Mouse (Mus musculus): ENCODE measurements around the gene Tspan14. TPM values are rescaled to one million over a fixed set of nuclear protein-coding genes. Genes with fewer than 3 reads are reported as not detected.

The Tspan14 gene
- 77.3 and 83.9 TPM in 2 replicates for polyA plus RNA-seq (2012; rRNA removed)

GRCm38 (mm10) chr14:40966392-40966861, at the start of gene Tspan14:
Gene Tspan14 (minus strand): TSS chr14:40966807.

GRCm38 (mm10) chr14:41013630-41014613, 47.3 kb upstream of the Tspan14 start, which contains the start of gene Fam213a:
Gene Fam213a (minus strand): TSS chr14:41013788.

GRCm38 (mm10) chr14:40893196-40893595, 73.4 kb downstream of the Tspan14 start, which contains the start of gene Sh2d4b:
Gene Sh2d4b (minus strand): TSS chr14:40893266.

Other genes with a start within 250 kb of the Tspan14 start
- 2.0 and 2.3 TPM in 2 replicates for gene Sh2d4b, start 73.5 kb downstream of the Tspan14 start, polyA plus RNA-seq (2012; rRNA removed)
- gene Fam213a, start 47.0 kb upstream of the Tspan14 start, polyA plus RNA-seq (2012; rRNA removed): 52.6 and 55.0 TPM in 2 replicates
- 0.38 and 0.55 TPM in 2 replicates for gene Dydc2, start 102.4 kb upstream of the Tspan14 start, polyA plus RNA-seq (2012; rRNA removed)
- 0.05 TPM in 1 of 2 replicates, not detected in the other for gene Dydc1, start 106.1 kb upstream of the Tspan14 start, polyA plus RNA-seq (2012; rRNA removed)
- gene Mat1a, start 138.2 kb upstream of the Tspan14 start, polyA plus RNA-seq (2012; rRNA removed): 0.08 TPM in 1 of 2 replicates, not detected in the other
- not detected in 2 replicates for gene Sftpa1, start 165.0 kb upstream of the Tspan14 start, polyA plus RNA-seq (2012; rRNA removed)
- not detected in 2 replicates for gene Mbl1, start 184.7 kb upstream of the Tspan14 start, polyA plus RNA-seq (2012; rRNA removed)
- gene Sftpd, start 218.3 kb upstream of the Tspan14 start, polyA plus RNA-seq (2012; rRNA removed): not detected in 2 replicates

All from central nervous system, embryonic 18 days (tissue).